Mouse (Mus musculus) left cerebral cortex, adult 8-10 months (tissue): ENCODE measurements at regions not wholly inside any gene's neighbourhood (a gene's known extent, or its start where the extent isn't known, plus 50 kb on each side); places are given as distances from the start of the nearest gene placed in this dataset.

Source experiments
- DNase-seq, 2 experiments: peaks; one replicate each; pipeline ENCODE4 v3.0.0; 2022; ENCODE audit warnings: low spot score in 2 of 2

- DNase-seq: no peak
Measured at GRCm38 (mm10) chr9:116232386-116232785, 57.2 kb upstream of the Tgfbr2 start.

GRCm38 (mm10) chr9:116231351-116232311 is 56.5 kb upstream of the Tgfbr2 start:
- no peak for DNase-seq

GRCm38 (mm10) chr9:116230346-116230745 is 55.2 kb upstream of the Tgfbr2 start:
- no peak for DNase-seq

GRCm38 (mm10) chr9:116228443-116228842 is 53.3 kb upstream of the Tgfbr2 start:
- DNase-seq: no peak

GRCm38 (mm10) chr9:116227738-116228137 is 52.6 kb upstream of the Tgfbr2 start:
- DNase-seq: no peak
